Mouse (Mus musculus) olfactory bulb, adult 2 months (tissue): Measurements from ENCODE around the gene Sesn2. TPM values are rescaled to one million over a fixed set of nuclear protein-coding genes. Genes with fewer than 3 reads are reported as not detected.
A peak's percentile ranks its signal among the peaks of the same experiment; 100 is the strongest.

Experiments
- H3K27ac ChIP-seq: fragments of 200-500 bp; 2 replicates; pipeline ENCODE4 v1.5.1; 2012; ENCODE audit warnings: low read depth, low read length; ENCODE audit not compliant: insufficient read depth
- H3K4me1 ChIP-seq: fragments of 200-500 bp; 2 replicates; pipeline ENCODE4 v1.6.1; 2012; ENCODE audit warnings: low read length; ENCODE audit not compliant: control insufficient read depth, insufficient read depth
- H3K4me3 ChIP-seq: fragments of 200-500 bp; 2 replicates; pipeline ENCODE4 v1.5.1; 2012; ENCODE audit warnings: mild to moderate bottlenecking, low read depth, low read length, moderate library complexity; ENCODE audit not compliant: insufficient read depth
- CTCF ChIP-seq: fragments of 200-500 bp; IDR thresholded peaks from 2 replicates; pipeline ENCODE4 v1.5.1; 2012; ENCODE audit warnings: low read depth, mild to moderate bottlenecking, low read length, moderate library complexity; ENCODE audit not compliant: insufficient read depth
- POLR2A ChIP-seq: fragments of 200-500 bp; IDR thresholded peaks from 2 replicates; pipeline ENCODE4 v1.6.1; 2012; ENCODE audit warnings: mild to moderate bottlenecking, low read depth, low read length, moderate library complexity; ENCODE audit not compliant: insufficient read depth
- WGBS: fragments of 180-500 bp; shearing (Covaris S2); methylation state at CpG from one replicate; pipeline ENCODE4 v1.1.7; 2018; 5-methylcytosine and 5-hydroxymethylcytosine counted together
- polyA plus RNA-seq: library from polyadenylated mRNA; stranded (reverse); fragments of >200 nt; gene quantifications from 2 replicates; pipeline ENCODE4 v1.2.4, GENCODE M21; 2012; ENCODE audit warnings: low replicate concordance; ENCODE audit not compliant: missing spikeins, insufficient read depth, insufficient read length

Gene Sesn2
- polyA plus RNA-seq, 1 experiment: not detected

DNA sequence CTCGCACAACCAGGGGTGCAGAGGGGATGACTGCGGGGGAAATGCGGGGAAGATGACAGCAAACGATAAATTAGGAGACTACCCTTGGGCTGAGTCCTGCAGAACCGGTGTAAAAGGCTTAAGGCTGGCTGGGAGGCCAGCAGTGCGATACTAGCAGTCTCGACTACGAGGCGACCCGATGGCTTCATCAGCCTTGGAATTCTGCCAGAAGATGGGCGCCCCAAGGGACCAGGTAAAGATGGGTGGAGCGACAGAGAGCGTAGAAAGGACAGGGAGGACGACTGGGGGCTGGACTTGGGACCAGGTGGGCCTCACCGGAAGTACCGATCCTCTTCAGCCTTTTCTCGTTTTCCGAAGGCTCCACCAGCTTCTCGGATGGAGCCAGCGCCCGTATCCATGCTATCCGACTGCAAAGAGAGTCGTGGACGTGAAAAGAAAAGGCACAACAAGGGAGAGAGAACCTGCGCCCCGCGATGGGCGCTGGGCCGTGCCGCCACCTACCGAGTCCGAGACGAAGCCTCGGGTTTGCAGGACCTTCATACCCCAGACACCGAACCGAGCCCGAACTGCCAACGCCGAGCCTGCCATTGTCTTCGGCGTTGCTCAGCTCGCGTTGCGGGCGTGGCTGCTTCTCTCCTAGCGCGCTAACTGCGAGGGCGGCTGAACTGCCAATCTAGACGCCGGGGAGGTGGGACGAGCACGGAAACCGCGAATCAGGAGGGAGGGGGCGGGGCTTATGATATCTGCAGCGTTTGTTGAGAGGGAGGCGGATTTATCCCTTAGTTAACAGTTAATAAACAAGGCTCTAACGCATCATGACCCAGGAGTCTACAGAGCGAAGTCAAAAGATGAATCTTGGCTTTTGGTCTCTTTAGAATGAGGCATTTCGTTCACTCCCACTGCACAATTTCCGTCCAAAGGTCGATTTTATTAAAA is 22.9 kb upstream of the Sesn2 start, which contains the start of gene Atpif1:
Gene Atpif1, minus strand, starts transcription at position 679 of the 936 bp plus-strand sequence.
- H3K4me3 ChIP-seq: peak within 1 kb of the TSS; percentile 94
- WGBS: under 1% methylated on average over 63 of the region's 63 CpGs
- no peak for TF ChIP-seq CTCF
- peak; percentile 97 for TF ChIP-seq POLR2A

DNA sequence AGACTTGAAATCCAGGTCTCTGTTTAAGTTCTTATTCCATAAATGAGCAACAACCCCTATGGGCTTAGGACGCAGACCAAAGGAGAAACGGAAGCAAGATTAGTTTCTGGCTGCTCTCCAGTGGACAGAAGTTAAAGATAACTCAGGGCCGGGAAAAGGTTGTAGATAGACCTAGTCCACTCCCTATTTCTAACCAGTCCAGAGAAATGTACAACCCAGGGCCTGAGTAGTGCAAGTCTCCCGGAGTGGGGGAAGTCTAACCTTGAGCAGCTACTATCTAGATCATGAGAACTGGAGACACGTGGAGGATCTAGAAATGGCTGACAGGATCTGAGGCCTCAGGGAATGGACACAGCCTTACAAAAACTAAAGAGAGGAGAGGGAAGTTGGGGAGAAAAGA is 22.2 kb upstream of the Sesn2 start:
- Histone ChIP-seq H3K4me3 (peak overlapping the region; percentile 94), H3K4me1 (peaks cover 5% of the 10 kb centered on the region; the same call in 1 of the 2 replicates), H3K27ac (no peak overlapping the region)
- TF ChIP-seq POLR2A (no peak), CTCF (no peak)
- WGBS: 6% methylated on average over 5 of the region's 5 CpGs

More for the DNA sequence above, 22.9 kb upstream of the Sesn2 start, which contains the start of gene Atpif1:
- peaks cover 8% of the 10 kb centered on the region; the same call in 1 of the 2 replicates for H3K4me1 ChIP-seq
- H3K27ac ChIP-seq: peak within 1 kb of the TSS; percentile 82

DNA sequence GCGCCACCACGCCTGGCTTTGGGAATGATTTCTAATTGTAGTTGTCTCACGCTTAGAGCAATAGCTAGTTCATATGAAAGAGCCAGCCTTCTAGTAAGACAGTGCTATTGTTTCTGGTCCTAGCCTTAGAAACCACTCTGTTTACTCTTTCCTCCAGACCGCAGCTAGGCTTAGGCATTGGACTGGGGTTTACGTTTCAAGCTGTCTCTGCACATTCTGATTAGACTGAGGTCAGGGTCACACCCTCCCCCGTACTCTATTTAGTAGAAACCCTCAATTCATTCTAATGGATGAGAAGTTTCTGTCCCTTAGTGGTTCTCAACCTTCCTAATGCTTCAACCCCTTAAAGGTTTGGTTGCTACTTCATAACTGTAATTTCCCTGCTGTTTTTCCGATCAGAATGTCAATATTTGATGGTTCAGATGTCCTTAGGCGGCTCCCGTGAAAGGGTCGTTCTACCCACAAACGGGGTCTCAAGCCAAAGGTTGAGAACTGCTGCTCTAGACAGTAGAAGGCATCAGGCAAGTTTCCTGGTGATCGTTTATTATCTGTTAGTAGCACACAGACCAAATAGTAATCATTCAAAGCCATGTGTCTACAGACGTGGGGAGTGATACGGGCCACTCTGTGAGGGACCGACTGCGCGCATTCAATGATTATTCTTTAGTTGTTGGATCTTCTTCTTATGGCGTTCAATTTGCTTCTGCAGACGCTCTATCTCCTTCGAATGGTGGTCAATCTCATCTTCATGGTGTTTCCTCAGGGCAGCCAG is 19.9 kb upstream of the Sesn2 start:
- H3K4me1 ChIP-seq: no peaks in the 10 kb centered on the region; the same call in 1 of the 2 replicates
- no peak overlapping the region for H3K4me3 ChIP-seq
- H3K27ac ChIP-seq: no peak overlapping the region
- TF ChIP-seq POLR2A: no peak
- no peak for TF ChIP-seq CTCF
- 96% methylated on average over 20 of the region's 20 CpGs for WGBS

DNA sequence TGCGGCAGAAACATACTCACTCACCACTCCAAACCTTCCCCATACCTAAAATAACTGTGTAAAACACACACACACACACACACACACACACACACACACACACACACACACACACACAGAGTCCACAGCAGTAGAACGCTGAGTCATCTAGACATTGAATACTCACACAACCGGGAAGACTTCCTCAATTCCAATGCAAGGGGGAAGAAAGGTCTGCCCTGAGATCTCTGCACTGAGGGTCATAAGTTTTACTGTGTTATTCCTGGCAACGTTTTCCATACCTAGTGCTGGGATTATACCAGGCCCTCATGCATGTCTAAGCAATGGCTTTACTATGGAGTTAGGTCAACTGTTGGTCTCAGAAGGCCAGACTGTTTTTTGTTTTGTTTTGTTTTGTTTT is 19.0 kb upstream of the Sesn2 start:
- H3K27ac ChIP-seq: no peak overlapping the region
- H3K4me1 ChIP-seq: peaks cover 2% of the 10 kb centered on the region; the same call in 1 of the 2 replicates
- 64% methylated on average over 4 of the region's 4 CpGs for WGBS
- TF ChIP-seq POLR2A (no peak), CTCF (no peak)
- no peak overlapping the region for H3K4me3 ChIP-seq

DNA sequence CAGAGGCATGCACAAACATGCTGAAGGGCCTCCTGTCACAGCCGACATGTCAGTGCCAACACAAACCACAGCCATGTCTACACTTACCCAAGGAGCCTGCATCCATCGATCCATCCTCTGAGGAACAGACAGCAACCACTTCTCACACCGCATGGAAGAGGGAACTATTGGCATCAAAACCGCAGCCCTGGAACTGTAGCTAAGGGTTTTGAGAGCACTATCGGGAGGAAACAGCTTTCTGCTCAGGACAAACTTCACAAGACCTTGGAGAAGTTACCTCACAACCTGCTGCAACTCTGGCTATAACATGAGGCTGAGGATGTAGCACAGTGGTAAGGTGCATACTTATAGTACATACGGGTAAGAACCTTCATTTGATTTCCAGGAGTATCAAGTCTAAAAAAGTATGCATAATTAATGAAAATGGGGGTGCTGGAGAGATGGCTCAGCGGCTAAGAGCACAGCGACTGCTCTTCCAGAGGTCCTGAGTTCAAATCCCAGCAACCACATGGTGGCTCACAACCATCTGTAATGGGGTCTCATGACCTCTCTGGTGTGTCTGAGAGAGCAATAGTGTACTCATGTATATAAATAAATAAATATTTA is 17.7 kb upstream of the Sesn2 start:
- WGBS: 87% methylated on average over 8 of the region's 8 CpGs
- peaks cover 3% of the 10 kb centered on the region; the same call in 1 of the 2 replicates for H3K4me1 ChIP-seq
- TF ChIP-seq CTCF: no peak
- TF ChIP-seq POLR2A: no peak
- H3K4me3 ChIP-seq: no peak overlapping the region
- no peak overlapping the region for H3K27ac ChIP-seq

DNA sequence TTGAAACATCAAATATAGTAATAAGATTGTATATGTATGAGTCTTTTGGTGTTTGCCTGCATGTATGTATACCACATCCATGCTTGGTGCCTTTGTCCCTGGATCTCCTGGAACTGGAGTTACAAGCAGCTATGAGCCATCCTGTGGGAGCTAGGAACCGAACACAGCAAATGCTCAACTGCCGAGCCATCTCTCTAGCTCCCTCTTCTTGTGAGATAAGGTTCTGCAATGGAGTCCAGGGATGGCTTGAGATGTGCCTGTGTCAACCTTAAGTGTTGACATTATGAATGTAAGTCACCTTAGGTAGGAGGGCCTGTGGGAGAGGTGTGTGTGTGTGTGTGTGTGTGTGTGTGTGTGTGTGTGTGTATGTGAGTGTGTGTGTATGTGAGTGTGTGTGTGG is 16.4 kb upstream of the Sesn2 start:
- WGBS: 56% methylated on average over 2 of the region's 2 CpGs
- no peak overlapping the region for H3K4me3 ChIP-seq
- TF ChIP-seq CTCF: no peak
- TF ChIP-seq POLR2A: no peak
- peaks cover 3% of the 10 kb centered on the region; the same call in 1 of the 2 replicates for H3K4me1 ChIP-seq
- H3K27ac ChIP-seq: no peak overlapping the region

DNA sequence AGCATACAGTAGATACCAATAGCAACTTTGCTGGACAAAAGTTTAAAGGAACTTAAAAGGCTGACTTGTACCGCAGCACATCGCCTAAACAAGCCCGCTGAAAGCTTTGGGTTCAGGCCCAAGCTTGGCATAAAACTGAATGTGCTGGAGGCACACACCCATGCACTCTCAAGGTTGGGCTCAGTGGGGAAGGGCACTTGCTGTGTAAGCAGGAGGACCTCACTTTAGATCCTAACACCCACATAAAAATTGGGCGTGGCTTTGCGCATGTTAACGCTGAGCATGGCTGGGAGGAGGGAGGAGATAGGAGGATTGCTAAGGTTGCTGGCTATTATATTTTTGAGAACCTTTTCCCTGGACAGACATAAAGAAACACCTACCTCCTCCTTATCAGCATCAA is 14.5 kb upstream of the Sesn2 start:
- no peak overlapping the region for H3K27ac ChIP-seq
- TF ChIP-seq POLR2A: no peak
- no peak for TF ChIP-seq CTCF
- no peak overlapping the region for H3K4me3 ChIP-seq
- WGBS: 38% methylated on average over 6 of the region's 6 CpGs
- H3K4me1 ChIP-seq: peaks cover 3% of the 10 kb centered on the region; the same call in 1 of the 2 replicates

DNA sequence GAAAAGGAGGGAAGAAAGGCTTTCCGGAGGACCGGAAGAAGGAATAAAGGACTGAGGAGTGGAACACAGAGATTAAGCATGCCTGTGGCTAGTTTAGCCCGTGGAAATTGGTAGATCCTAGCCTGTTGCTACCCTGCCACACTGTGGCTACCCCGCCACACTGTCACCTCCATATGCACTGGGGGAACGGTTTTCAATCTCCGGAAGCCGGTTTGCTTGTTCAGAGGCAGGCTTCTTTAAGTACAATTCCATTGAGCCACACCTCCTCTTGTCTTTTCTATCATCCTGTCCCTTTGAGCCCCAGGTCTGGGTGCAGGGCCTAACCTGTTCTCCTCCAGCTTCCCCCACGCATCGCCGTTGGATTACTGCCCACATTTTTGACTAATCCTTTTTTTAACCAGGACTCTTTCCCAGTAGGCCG is 14.0 kb upstream of the Sesn2 start:
- WGBS: 33% methylated on average over 11 of the region's 11 CpGs
- TF ChIP-seq CTCF (no peak), POLR2A (no peak)

More for the DNA sequence above, 14.0 kb upstream of the Sesn2 start:
- Histone ChIP-seq H3K4me1 (peaks cover 3% of the 10 kb centered on the region; the same call in 1 of the 2 replicates), H3K27ac (no peak overlapping the region), H3K4me3 (no peak overlapping the region)
